Mouse (Mus musculus): ENCODE results near the gene Usp9x. TPM values are rescaled to one million over a fixed set of nuclear protein-coding genes. Genes with fewer than 3 reads are reported as not detected.

Usp9x gene
- total RNA-seq (2017) = 130 and 134 TPM in 2 replicates

DNA sequence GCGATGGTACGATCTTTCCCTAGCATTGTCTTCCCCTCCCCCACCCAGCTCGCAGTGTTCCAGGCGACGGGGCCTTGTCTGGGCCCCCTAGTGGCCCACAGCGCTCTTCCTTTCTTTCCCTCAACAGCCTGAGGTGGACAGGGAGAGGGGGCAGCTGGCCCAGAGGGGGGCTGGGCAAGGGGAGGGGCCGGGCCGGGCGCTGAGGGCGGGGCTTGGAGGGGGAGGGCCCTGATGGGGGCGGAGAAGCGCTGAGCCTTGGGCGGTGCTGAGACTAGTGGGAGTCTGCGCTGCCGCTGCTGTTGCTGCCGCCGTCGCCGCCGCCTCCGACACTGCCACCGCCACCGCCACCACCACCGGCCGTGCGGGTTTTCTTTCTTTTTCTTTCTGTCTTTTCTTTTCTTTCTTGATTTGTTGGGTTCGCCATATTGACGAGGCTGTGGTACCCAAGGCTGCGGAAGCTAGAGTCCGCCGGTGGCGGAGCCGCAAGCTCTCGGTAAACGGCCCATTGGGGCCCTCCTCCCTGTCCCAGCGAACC, at the start of gene Usp9x:
Gene Usp9x, plus strand, starts transcription at position 258 of the 535 bp plus-strand sequence.
- ATAC-seq (ENCODE audit: extremely low read depth, insufficient number of reproducible peaks, low FRiP score, poor library complexity, severe bottlenecking) = peak; percentile 72

DNA sequence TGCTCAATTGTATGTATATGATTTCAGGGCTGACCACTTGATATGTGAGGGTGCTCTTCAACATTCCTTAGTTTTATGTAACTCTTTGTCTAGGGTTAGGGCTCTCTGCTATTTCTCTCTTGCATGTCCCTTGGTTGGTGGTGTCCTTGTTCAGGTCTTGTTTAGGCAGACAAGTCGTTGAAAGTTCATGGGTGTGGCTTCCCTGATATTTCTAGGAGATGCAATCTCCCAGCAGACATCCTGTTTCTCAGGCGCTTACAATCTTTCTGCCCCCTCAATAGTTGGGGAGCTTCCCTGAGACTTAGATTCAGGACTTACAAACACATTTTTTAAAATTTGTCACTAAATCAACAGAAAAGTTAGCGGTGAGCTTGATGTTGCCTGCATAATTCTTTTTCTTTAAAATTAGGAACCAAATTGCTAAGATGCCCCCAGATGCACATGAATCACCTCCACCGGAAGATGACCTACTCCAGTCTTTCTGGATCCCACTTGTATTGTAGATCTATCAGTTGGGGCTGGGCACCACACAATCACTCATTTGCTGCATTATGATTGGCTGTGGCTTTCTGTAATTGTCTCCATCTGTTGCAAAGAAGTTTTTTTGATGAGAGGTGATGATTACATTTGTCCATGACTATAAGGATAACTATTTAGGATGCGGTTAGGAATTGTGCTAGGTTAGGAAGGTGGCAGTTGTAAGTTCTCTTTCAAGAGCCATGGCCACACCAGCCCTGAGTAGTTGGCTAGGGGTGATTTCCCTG, 48.6 kb upstream of the Usp9x start:
- ATAC-seq (ENCODE audit: extremely low read depth, insufficient number of reproducible peaks, low FRiP score, poor library complexity, severe bottlenecking) = no peak

DNA sequence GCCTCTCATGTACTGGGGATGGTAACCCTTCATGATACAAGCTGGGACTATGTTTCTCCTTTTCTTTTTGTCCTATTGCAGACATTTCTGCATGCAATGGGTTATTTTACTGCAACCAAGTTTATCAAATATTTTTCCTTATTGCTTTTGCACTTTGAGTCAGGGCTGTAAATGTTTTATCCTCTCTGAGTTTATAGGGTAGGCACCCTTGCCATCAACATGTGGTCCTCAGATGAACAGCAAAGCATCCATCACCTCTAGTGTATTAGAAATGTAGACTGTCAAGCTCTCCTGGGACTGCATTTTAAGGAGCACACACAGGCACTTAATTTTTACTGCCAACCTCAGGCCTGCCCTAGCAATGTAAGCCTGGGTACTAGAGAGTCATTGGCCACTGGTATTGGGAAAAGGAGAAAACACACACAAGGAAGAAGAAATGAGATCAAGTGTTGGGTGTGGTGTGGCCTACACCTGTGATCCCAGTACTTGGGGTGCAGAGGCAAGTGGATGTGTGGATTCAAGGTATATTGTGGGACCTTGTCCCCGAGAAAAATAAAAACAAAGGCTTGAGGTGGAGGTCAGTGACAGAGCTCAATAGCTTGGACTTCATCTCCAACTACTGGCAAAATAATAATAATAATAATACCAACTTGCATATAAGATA, 46.6 kb upstream of the Usp9x start:
- no peak for ATAC-seq (ENCODE audit: extremely low read depth, insufficient number of reproducible peaks, low FRiP score, poor library complexity, severe bottlenecking)

DNA sequence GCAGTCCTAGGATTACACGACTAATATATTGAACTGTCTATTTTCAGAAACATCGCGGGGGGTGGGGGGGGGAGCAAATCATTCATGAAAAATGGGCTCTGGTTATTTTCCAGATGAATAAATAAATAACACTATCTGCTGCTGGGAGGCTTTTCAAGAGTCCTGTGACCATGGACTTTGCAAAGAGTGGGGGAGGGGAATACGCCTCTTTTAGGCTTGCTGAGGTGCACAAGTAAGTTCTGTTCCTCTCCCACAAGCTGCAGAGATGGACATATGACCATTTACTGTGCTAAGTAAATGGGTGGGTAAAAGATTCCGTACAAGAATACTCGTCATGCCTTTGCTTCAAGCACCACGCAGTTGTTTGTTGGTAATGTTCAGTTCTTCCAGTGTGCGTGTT, 46.0 kb upstream of the Usp9x start:
- no peak for ATAC-seq (ENCODE audit: extremely low read depth, insufficient number of reproducible peaks, low FRiP score, poor library complexity, severe bottlenecking)

DNA sequence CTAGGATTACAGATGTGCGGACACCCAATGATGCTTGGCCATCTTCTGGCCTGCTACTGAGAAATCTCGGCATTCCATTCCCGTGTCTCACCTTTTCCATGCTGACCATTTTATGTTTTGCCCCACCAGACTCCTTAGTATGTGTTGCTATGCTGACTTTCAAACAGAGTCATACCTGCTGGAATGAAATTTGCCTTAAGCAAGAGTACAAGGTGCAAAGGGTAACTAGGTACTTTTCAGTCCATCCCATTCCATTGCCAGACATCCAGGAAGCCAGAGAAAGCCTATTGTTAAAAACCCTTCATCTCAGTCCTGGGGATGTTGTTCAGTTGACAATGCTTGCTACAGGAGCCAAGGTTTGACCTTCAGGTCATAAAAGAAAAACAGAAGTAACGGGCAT, 43.1 kb upstream of the Usp9x start:
- no peak for ATAC-seq (ENCODE audit: extremely low read depth, insufficient number of reproducible peaks, low FRiP score, poor library complexity, severe bottlenecking)

DNA sequence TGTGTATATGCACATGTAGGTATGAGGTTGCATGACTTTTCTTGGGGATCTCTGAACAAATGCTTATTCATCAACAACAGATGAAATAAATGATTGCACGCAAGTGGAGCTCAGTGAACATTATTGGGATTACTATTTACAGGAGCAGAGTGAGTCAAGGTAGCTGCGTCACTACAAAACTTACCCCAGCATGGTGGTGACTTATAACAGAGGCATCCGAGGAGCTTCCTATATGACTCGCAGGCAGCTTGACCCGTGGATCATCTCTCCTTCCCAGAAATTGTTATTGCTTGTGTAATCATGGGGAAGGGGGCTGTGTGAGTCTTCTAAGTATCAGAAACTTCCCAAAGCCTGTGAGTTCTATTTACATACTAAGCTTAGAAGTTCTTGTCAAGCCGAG, 41.3 kb upstream of the Usp9x start:
- ATAC-seq (ENCODE audit: extremely low read depth, insufficient number of reproducible peaks, low FRiP score, poor library complexity, severe bottlenecking) = no peak

DNA sequence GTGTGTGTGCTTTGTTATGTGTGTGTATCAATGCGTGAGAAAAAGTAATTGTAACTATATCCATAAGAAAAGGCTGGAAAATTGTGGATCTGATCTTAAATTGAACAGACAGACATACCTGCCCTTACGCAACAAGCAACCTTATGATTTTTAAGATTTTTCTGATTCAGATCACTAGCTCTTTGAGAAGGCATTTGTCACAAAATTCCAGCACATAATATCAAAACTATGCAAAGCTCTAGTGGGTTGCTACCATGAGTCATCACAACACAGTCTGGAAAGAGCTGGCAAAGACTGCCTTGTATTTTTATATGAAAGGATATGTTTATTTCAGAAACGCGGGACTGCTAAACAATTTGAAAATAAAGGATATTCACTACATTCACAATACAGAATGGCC, 34.2 kb upstream of the Usp9x start:
- no peak for ATAC-seq (ENCODE audit: extremely low read depth, insufficient number of reproducible peaks, low FRiP score, poor library complexity, severe bottlenecking)

DNA sequence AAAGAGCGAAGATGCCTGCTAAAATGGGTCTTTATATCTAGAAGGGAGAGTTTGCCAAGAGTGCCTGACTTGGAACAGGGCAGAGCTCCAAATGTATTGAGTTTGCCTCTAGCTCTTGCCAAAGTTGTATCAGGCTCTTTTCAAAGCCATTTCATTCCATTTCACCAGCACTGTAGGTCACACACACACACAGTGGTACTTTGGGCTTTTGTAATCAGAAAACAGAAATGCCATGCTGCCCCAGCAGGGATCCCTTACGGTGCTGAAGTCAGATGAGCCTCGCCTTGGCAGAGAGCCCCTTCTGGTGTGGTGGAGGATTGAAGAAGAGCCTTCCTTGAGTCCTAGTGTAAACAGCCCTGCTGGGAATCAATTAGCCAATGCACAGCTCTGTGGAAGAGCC, 32.1 kb upstream of the Usp9x start:
- ATAC-seq (ENCODE audit: extremely low read depth, insufficient number of reproducible peaks, low FRiP score, poor library complexity, severe bottlenecking) = no peak

DNA sequence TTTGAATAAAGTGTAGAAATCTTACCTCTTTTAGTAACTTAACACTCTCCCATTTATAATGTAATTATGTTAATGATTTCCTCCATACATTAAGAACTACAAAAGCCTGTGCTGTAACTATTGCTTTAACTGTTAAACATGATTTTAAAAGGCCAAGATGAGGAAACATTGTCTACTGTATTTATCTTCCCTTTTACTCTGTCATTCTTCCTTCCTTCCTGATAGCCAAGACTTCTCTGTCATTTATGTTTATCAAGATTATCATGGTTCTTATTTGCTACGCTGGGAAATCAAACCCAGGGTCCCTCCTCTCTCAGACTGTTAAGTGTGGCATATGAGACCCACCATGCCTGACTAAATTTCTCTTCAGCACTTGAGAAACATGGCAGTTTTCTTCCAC, 30.9 kb upstream of the Usp9x start:
- ATAC-seq (ENCODE audit: extremely low read depth, insufficient number of reproducible peaks, low FRiP score, poor library complexity, severe bottlenecking) = no peak

DNA sequence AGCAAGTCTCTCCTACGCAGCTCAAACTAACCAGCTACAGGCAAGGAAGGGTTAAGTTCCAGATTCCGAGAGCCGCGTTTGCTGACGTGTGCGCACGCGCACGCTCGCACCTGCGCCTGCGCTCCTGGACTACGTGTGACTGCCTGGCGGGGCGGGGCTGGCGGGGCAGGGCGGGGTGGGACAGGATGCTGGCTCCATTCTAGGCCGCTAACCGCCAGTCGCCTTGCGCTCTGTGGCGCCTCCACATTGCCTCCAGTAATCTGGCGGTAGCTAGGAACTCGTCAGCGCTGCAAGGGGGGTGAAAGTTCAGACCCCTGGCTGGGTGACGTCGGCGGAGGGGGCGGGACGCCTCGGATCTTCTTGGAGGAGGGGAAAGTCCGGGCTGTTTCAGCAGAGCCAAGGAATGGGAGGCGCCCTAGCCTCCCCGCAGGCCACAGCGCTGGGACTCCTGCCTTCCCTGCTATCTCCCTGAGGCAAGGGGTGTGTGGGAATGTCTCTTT, 29.6 kb upstream of the Usp9x start:
- peak; percentile 100 for ATAC-seq (ENCODE audit: extremely low read depth, insufficient number of reproducible peaks, low FRiP score, poor library complexity, severe bottlenecking)

DNA sequence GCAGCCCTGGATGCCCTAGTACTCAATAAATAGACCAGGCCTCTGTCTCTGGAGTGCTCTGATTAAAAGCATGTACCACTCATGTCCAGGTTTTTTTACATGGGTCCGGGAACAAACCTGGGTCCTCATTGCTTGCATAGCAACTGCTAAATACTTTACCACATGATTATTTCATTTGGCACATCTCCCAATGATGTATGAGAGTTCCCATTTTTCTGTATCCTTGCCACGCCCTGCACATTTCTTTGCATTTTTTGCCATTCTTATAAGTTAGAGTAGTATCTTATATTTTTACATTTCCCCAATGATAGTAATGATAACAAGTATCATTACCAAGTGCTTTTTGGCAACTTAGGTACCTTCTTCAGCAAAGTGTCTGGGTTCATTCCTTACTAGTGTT, 27.5 kb upstream of the Usp9x start:
- no peak for ATAC-seq (ENCODE audit: extremely low read depth, insufficient number of reproducible peaks, low FRiP score, poor library complexity, severe bottlenecking)

DNA sequence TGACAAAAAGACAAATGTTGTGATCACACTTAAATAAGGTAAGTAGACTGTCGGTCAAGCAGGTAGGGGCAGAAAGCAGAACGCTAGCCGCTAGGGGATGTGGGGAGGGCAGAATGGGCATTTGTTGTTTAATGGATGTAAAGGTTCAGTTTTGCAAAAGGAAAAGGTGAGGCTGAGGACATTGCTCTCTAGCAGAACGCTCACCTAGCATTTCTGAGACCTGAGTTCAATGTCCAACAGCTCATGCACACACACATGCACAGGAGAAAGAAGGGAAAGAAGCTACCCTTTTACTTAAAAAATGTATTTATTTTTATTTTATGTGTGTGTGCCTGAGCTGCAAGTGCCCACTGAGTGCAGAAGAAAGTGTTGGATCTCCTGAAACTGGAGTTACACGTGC, 26.6 kb upstream of the Usp9x start:
- no peak for ATAC-seq (ENCODE audit: extremely low read depth, insufficient number of reproducible peaks, low FRiP score, poor library complexity, severe bottlenecking)

DNA sequence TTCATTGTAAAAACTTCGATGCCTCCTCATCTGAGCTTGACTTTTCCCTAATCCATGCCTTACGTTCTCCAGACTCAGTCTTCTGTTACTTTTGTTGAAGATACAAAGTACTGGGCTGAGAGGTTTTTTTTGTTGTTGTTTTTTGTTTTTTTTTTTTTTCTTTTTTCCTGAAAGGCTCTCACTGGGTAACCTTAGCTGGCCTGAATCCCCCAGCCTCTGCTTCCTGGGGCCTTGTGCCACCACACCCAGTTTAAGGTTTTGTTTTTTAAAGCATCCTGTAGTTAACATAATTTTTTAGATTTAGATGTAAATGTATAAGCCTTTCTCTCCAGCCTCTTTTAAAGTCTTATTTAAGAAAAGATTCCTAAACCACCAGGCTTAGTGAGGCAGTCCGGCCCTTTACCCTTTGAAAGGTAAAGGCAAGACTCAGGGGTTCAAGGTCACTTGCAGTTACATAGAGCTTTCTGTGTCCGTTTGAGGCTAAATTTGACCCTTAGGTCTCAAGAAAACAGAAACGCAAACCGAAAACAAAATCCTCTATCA, 24.3 kb upstream of the Usp9x start:
- ATAC-seq (ENCODE audit: extremely low read depth, insufficient number of reproducible peaks, low FRiP score, poor library complexity, severe bottlenecking) = no peak

DNA sequence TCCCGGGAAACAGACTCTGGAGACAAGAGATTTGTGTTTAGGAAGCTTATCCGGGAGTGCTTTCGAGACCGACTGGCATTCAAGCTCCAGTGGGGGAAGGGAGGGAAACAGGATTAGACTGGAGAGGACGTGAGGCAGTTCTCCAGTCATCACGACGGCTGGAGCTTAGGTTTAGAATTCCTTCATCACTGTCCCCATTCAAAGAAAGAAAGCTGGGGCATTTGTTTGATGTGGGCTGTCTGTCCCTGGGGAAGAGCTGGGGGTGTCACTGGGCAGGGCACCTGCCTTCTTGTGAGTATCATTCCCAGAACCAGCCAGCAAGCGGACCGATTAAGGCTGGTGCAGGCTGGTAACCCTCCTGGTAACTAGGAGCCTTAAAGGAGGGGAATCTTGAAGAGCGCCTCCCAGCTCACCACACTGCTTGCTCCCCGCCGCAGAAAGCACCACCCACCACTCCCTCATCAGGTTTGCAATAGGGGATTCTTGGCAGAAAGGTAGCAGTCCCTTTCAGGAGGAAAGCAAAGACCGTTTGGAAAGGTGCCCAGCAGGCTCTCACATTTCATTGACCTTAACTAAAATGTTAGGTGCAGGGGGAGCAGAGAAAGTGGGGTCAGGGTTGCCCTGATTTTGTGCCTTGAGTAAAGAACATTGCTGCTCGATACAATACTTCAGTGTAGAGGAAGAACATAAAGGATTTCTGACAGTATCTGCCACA, 23.5 kb upstream of the Usp9x start:
- ATAC-seq (ENCODE audit: extremely low read depth, insufficient number of reproducible peaks, low FRiP score, poor library complexity, severe bottlenecking) = no peak

DNA sequence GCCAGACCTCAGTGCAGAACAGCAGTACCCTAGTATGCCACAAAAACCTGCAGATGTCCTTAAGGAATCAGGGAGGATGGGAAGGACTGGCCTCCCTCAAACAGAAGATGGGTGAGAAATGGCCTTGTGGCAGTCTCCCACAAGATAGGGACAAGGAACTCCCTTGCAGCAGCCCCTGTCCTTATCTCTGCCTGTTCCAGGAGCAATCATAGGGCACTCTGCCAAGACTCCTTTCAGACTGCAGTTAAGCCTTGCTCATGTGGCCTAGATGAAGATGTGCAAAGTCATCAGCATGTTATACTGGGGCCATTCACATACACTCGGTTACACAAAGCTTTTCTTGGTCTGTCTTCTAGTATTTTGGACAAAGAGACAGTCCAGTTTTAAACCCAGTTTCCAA, 16.7 kb upstream of the Usp9x start:
- ATAC-seq (ENCODE audit: extremely low read depth, insufficient number of reproducible peaks, low FRiP score, poor library complexity, severe bottlenecking) = no peak

DNA sequence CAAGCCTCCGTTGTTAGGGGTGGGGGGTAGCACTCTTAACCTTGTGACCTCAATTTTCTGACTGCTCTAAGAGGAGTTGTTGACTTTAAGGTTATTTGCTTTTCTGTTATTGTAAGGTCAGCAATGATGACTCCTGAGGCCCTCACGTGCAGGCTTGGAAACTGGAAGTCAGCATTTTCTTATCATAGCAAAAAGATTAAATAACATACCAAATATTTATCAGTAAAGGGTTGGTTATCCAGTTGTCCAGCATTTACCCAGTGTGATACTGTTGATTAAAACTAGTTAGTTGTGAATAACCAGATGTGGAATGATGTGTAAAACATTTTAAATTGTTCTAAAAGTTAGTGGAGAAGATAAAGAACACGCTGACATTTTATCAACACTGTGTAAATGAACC, 9.3 kb upstream of the Usp9x start:
- ATAC-seq (ENCODE audit: extremely low read depth, insufficient number of reproducible peaks, low FRiP score, poor library complexity, severe bottlenecking) = no peak

DNA sequence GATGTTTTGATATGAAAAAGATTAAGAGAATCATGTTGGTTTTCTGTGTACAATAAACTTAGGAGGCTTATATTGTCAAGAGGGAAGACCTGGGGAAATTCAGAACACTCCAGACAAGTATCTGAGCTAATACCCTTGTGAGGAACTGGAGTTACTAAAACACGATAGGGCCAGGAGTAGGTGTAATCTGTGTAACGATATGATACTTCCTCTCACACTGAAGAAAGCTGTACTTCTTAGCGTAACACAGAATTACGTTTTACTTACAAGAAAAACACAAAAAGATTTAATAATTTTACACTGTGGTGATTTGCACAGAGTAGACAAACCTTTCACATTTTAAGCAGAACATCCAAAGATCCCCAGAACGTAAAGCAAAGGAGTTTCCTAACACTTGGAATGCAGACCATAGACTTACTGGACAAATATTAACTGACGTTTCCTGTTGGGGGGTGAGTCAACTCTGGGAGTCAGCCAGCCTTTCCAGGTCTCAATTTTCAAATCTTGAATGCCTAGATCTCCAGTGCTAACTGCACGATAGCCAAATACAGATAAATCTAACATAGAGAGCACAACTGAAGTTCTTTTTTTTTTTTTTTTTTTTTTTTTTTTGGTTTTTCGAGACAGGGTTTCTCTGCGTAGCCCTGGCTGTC, 6.9 kb upstream of the Usp9x start:
- no peak for ATAC-seq (ENCODE audit: extremely low read depth, insufficient number of reproducible peaks, low FRiP score, poor library complexity, severe bottlenecking)

DNA sequence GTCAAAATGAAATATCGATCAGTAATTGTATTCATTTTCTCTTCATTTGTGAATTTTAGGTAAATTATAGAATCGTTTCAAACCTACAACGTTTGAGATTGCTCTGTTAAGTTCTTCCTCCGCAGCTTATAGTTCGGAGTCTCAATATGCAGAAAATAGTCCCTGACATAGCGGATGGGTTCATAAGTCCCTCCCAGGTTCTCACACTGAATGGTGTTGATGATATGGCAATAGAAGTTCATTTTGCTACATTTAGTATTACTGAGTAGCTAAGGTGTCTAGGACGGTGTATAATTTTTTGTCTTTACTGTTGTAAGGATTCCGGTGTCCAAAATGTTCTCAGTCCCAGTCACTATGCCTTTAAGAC, 1.1 kb upstream of the Usp9x start:
- no peak for ATAC-seq (ENCODE audit: extremely low read depth, insufficient number of reproducible peaks, low FRiP score, poor library complexity, severe bottlenecking)
